Mouse (Mus musculus) CH12.LX (cell line): ENCODE measurements around the gene Osbpl3. TPM values are rescaled to one million over a fixed set of nuclear protein-coding genes. Genes with fewer than 3 reads are reported as not detected.

ENCODE experiments used
- DNase-seq: peaks from one replicate; pipeline ENCODE4 v3.0.0-alpha.2; 2013; ENCODE audit errors: extremely low read depth
- H3K27ac ChIP-seq: 2 replicates; pipeline ENCODE4 v1.5.1; 2012; ENCODE audit warnings: low read depth, mild to moderate bottlenecking, control low read depth, moderate library complexity; ENCODE audit not compliant: insufficient read depth
- H3K27me3 ChIP-seq: replicated peaks from 2 replicates; pipeline ENCODE3; 2012; ENCODE audit warnings: inconsistent platforms
- H3K36me3 ChIP-seq, 2 experiments: replicated peaks in 1 of 2; 2 replicates each; pipeline versions ENCODE3 to v1.6.1; 2012; ENCODE audit warnings: inconsistent platforms in 1 of 2, low read length in 1 of 2, mild to moderate bottlenecking in 1 of 2, mixed read lengths in 1 of 2, moderate library complexity in 1 of 2; ENCODE audit not compliant: control insufficient read depth in 1 of 2, insufficient read depth in 1 of 2
- H3K4me1 ChIP-seq, 2 experiments: 2 replicates each; pipeline ENCODE4 v1.6.1; 2012; ENCODE audit warnings: inconsistent platforms in 1 of 2, moderate library complexity in 1 of 2; ENCODE audit not compliant: insufficient read depth in 2 of 2, control insufficient read depth in 1 of 2
- H3K4me2 ChIP-seq: 2 replicates; pipeline ENCODE4 v1.6.1; 2012; ENCODE audit warnings: low read depth, mild to moderate bottlenecking, control low read depth; ENCODE audit not compliant: poor library complexity, insufficient read depth, severe bottlenecking
- H3K4me3 ChIP-seq, 3 experiments: fragments of 150-350 bp in 1 of 3; sonication (generic) in 1 of 3; replicated peaks in 1 of 3; 2 replicates each; pipeline versions ENCODE3 to v1.5.1; 2011 to 2012; ENCODE audit warnings: low read depth in 2 of 3, low read length in 2 of 3, mild to moderate bottlenecking in 2 of 3, moderate library complexity in 2 of 3, control low read depth in 1 of 3, improper control_type of control experiment in 1 of 3, inconsistent platforms in 1 of 3, mixed read lengths in 1 of 3; ENCODE audit not compliant: poor library complexity in 1 of 3
- H3K79me2 ChIP-seq: replicated peaks from 2 replicates; pipeline ENCODE4 v1.6.1; 2012; ENCODE audit warnings: mild to moderate bottlenecking, moderate library complexity; ENCODE audit not compliant: control insufficient read depth, poor library complexity, insufficient read depth, severe bottlenecking; ENCODE audit errors: extremely low read depth
- H3K9ac ChIP-seq: 2 replicates; pipeline ENCODE4 v1.6.1; 2012; ENCODE audit warnings: low read depth, mild to moderate bottlenecking, control low read depth, moderate library complexity; ENCODE audit not compliant: insufficient read depth
- H3K9me3 ChIP-seq: replicated peaks from 2 replicates; pipeline ENCODE3; 2012; ENCODE audit warnings: low read length, inconsistent platforms, mixed read lengths
- BHLHE40 ChIP-seq: IDR thresholded peaks from 2 replicates; pipeline ENCODE4 v1.6.1; 2011; ENCODE audit warnings: mild to moderate bottlenecking, low read depth, low read length, improper control_type of control experiment
- CHD1 ChIP-seq: IDR thresholded peaks from 2 replicates; pipeline ENCODE4 v1.6.1; 2012; ENCODE audit warnings: low read depth, low read length, improper control_type of control experiment, inconsistent platforms
- CHD2 ChIP-seq: IDR thresholded peaks from 2 replicates; pipeline ENCODE4 v1.6.1; 2011; ENCODE audit warnings: low read length, improper control_type of control experiment
- CTCF ChIP-seq, 2 experiments: IDR thresholded peaks in 1 of 2; conservative IDR thresholded peaks in 1 of 2; 2 replicates each; pipeline ENCODE4 v1.5.1; 2011 to 2012; ENCODE audit warnings: low read depth in 2 of 2, low read length in 2 of 2, improper control_type of control experiment in 1 of 2, inconsistent platforms in 1 of 2, mild to moderate bottlenecking in 1 of 2, moderate library complexity in 1 of 2
- JUN ChIP-seq: IDR thresholded peaks from 2 replicates; pipeline ENCODE4 v1.6.1; 2011; ENCODE audit warnings: low read depth, mild to moderate bottlenecking, low read length, improper control_type of control experiment, moderate library complexity; ENCODE audit not compliant: insufficient read depth
- JUND ChIP-seq: conservative IDR thresholded peaks from 2 replicates; pipeline ENCODE4 v1.6.1; 2011; ENCODE audit warnings: low read depth, low read length, improper control_type of control experiment
- MAFK ChIP-seq: IDR thresholded peaks from 2 replicates; pipeline ENCODE4 v1.6.1; 2011; ENCODE audit warnings: low read length, improper control_type of control experiment; ENCODE audit not compliant: insufficient replicate concordance
- NELFE ChIP-seq: IDR thresholded peaks from 2 replicates; pipeline ENCODE4 v1.6.1; 2011; ENCODE audit warnings: low read depth, low read length, improper control_type of control experiment
- NRF1 ChIP-seq: IDR thresholded peaks from 2 replicates; pipeline ENCODE4 v1.6.1; 2014; ENCODE audit warnings: low read depth, mild to moderate bottlenecking, inconsistent platforms, low read length, improper control_type of control experiment, moderate library complexity
- POLR2A ChIP-seq: IDR thresholded peaks from 2 replicates; pipeline ENCODE4 v1.6.1; 2011; ENCODE audit warnings: low read depth, mild to moderate bottlenecking, improper control_type of control experiment, low read length
- SMC3 ChIP-seq: IDR thresholded peaks from 2 replicates; pipeline ENCODE4 v1.6.1; 2011; ENCODE audit warnings: low read depth, low read length, improper control_type of control experiment
- TBP ChIP-seq: conservative IDR thresholded peaks from 2 replicates; pipeline ENCODE4 v1.6.1; 2011; ENCODE audit warnings: low read depth, low read length, improper control_type of control experiment
- TCF12 ChIP-seq: IDR thresholded peaks from 2 replicates; pipeline ENCODE4 v1.6.1; 2014; ENCODE audit warnings: low read depth, mild to moderate bottlenecking, inconsistent platforms, low read length, improper control_type of control experiment
- USF1 ChIP-seq: IDR thresholded peaks from 2 replicates; pipeline ENCODE4 v1.6.1; 2014; ENCODE audit warnings: low read depth, mild to moderate bottlenecking, inconsistent platforms, low read length, improper control_type of control experiment
- ZC3H11A ChIP-seq: IDR thresholded peaks from 2 replicates; pipeline ENCODE4 v1.6.1; 2012; ENCODE audit warnings: low read depth, mild to moderate bottlenecking, inconsistent platforms, low read length, improper control_type of control experiment
- ZKSCAN1 ChIP-seq: IDR thresholded peaks from 2 replicates; pipeline ENCODE4 v1.6.1; 2012; ENCODE audit warnings: low read depth, inconsistent platforms, low read length, improper control_type of control experiment, borderline replicate concordance
- dilution Hi-C: fragments of 300-500 bp; cut with MboI; formaldehyde crosslinking; loops from 2 replicates; pipeline ENCODE4 v1.14.3; 2020; ENCODE audit warnings: low sequenced_read_pairs; ENCODE audit not compliant: extremely low pct_unique_long_range_greater_than_20kb, extremely low pct_ligation_motif_present
- in situ Hi-C: fragments of 300-500 bp; cut with MboI; formaldehyde crosslinking; loops from 3 replicates; pipeline ENCODE4 v1.14.3; 2019; ENCODE audit warnings: low sequenced_read_pairs, low pct_ligation_motif_present, low pct_unique_long_range_greater_than_20kb, mixed read lengths
- polyA plus RNA-seq: library from polyadenylated mRNA; unstranded; fragments of >175 nt; gene quantifications from 2 replicates; pipeline ENCODE4 v1.2.1, GENCODE M21; 2012; ENCODE audit warnings: low read depth; ENCODE audit not compliant: insufficient read length
- total RNA-seq, 2 experiments: library from RNA; depleted of rRNA; stranded (reverse); fragments of 300-350 nt in 1 of 2; fragments of >200 nt in 1 of 2; gene quantifications; 2 replicates each; pipeline ENCODE4 v1.2.3; 2012 to 2014

Osbpl3 gene
- total and polyA plus RNA-seq, 3 experiments: 2.2 to 8.1 (median 3.5) TPM

GRCm38 (mm10) chr6:50352812-50353211 lies 103.2 kb downstream of the Osbpl3 start:
- peaks cover 0 to 4% of the 10 kb centered on the region in 2 experiments; a peak in 2 of 4 replicates for H3K4me1 ChIP-seq
- TF ChIP-seq CTCF (conservative IDR thresholded peaks at IDR 0.05 in 1 of 2, IDR thresholded peaks at IDR 0.05 in 1 of 2; ENCODE audit: low read depth in 2 of 2, low read length in 2 of 2): peak in 1 of 2 experiments; percentile 1; a peak in 1 of 4 replicates
- TF ChIP-seq SMC3: peak; percentile 14; the same call in 1 of the 2 replicates
- TF ChIP-seq TBP: no peak
- H3K4me3 ChIP-seq: no peak overlapping the region
- H3K9ac ChIP-seq: no peak overlapping the region
- peak; percentile 24 for DNase-seq
- in situ Hi-C loops: no loop called here
- H3K36me3 ChIP-seq: peaks cover 6 to 7% of the 10 kb centered on the region in 2 experiments
- no peaks in the 10 kb centered on the region for H3K27me3 ChIP-seq
- no peaks in the 10 kb centered on the region for H3K79me2 ChIP-seq
- dilution Hi-C loops: no loop called here
- no peak overlapping the region for H3K4me2 ChIP-seq
- no peak overlapping the region for H3K27ac ChIP-seq
- no peaks in the 10 kb centered on the region for H3K9me3 ChIP-seq

- no peak overlapping the region for H3K27ac ChIP-seq
- no peaks in the 10 kb centered on the region for H3K9me3 ChIP-seq
- H3K36me3 ChIP-seq: peaks cover 6 to 7% of the 10 kb centered on the region in 2 experiments
- H3K79me2 ChIP-seq: no peaks in the 10 kb centered on the region
- no peak overlapping the region for H3K9ac ChIP-seq
- DNase-seq: no peak
- H3K4me3 ChIP-seq: no peak overlapping the region
- peaks cover 0 to 4% of the 10 kb centered on the region in 2 experiments; a peak in 2 of 4 replicates for H3K4me1 ChIP-seq
- H3K4me2 ChIP-seq: no peak overlapping the region
- H3K27me3 ChIP-seq: no peaks in the 10 kb centered on the region
- TF ChIP-seq POLR2A (no peak), SMC3 (no peak), TCF12 (no peak), NRF1 (no peak), USF1 (no peak), BHLHE40 (no peak), CHD2 (no peak), JUN (no peak), NELFE (no peak), MAFK (no peak), ZC3H11A (no peak), CHD1 (no peak), ZKSCAN1 (no peak), JUND (no peak)
- in situ Hi-C loops (no loop called here), dilution Hi-C loops (no loop called here)
These were observed 105.1 kb downstream of the Osbpl3 start for GRCm38 (mm10) chr6:50350911-50351310.
